Mouse (Mus musculus) thymus, postnatal 4 days (tissue): ENCODE results near the gene Hist1h4f.
"Not testable (repeated sequence)": the region's sequence is repeated elsewhere in the genome, so short reads cannot be mapped to it uniquely, and the experiment has no call there.

Experiments
- DNase-seq: peaks from one replicate; pipeline ENCODE4 v3.0.0; 2021

Gene Hist1h4f

DNA sequence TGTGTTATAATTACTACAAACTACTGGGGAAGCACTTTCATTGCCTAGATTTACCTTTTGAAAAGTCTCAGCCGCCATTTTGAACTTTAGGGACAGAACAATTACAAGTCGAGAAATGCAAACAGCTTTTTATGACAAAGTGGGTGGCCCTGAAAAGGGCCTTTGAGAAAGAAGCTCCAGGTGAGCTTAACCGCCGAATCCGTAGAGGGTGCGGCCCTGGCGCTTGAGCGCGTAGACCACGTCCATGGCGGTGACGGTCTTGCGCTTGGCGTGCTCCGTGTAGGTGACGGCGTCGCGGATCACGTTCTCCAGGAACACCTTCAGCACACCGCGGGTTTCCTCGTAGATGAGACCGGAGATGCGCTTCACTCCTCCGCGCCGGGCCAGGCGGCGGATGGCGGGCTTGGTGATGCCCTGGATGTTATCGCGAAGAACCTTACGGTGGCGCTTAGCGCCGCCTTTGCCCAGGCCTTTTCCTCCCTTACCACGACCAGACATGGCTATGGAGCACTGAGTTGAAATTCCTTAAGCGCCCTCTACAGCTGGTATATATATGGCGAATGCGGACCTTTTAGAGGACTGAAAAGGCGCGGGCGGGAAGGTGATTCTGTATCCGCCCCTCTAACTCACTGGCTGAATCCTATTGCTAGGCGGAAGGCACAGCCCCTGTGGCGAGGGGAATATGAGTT, at the start of gene Hist1h4f:
Gene Hist1h4f (minus strand): TSS at position 503 of the 689 bp plus-strand sequence.
- peak; percentile 87 for DNase-seq

- peak; percentile 91 for DNase-seq
Measured at GRCm38 (mm10) chr13:23597957-23598356, 46.5 kb upstream of the Hist1h4f start.

DNA sequence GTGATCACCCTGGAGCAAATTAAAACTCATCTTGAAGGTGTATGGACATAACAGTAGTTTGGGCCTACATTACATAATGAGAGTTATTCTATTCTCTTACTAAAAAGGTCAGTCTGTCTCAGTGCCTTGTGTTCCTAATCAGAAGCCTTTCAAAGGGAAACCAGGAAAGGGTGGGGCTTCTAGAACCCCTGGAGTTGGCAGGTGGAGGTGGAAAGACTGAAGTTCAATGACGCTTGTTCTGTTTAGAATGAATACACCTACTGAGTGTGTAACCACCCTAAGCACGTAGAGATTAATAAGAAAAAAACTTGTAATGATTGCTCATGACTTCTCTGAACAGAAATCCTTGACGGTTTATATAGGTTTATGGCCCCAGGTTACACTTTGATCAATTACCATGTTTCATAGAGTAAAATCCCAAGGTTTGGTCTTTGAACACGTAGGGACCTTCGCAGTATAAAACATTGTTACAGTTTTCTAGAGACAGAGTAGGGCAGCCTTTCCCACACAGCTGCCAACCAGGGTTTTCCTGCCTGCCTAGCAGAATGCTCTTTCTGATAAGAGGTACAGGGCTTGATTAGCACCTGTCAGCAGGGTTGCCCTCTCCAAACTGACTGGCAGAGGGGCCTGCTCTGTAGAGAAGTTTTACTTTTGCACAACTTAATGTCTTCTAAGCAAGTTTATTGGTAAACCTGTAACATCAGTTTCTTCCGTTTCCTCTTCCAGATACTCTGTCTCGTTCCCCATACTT, 44.3 kb upstream of the Hist1h4f start:
- no peak for DNase-seq

GRCm38 (mm10) chr13:23595185-23595584, 43.7 kb upstream of the Hist1h4f start:
- DNase-seq: no peak

GRCm38 (mm10) chr13:23593051-23593770, 41.8 kb upstream of the Hist1h4f start:
- no peak for DNase-seq

- DNase-seq: no peak
Measured at GRCm38 (mm10) chr13:23592614-23593013, 41.2 kb upstream of the Hist1h4f start.

DNA sequence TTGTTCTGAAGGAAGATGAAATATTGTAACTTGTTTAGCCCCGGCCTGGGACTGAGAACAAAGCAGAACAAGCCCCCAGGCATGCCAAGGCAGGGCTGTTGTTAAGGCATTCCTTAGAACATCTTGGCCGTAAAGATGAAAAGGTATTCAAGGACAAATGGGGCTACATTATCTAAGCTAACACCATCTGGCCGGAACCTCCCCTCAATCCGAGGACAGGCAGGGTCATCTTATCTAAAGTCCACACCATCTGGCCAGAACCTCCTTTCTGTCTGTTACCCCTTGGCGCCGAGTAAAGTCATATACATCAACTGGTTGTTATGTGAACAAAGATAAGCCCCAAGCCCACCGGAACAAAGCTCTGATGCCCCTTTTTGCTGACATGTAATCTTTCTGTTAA, 40.4 kb upstream of the Hist1h4f start:
- DNase-seq: not testable (repeated sequence)

- no peak for DNase-seq
Measured at GRCm38 (mm10) chr13:23591206-23591605, 39.8 kb upstream of the Hist1h4f start.

GRCm38 (mm10) chr13:23586940-23587225, 35.4 kb upstream of the Hist1h4f start:
- no peak for DNase-seq

DNA sequence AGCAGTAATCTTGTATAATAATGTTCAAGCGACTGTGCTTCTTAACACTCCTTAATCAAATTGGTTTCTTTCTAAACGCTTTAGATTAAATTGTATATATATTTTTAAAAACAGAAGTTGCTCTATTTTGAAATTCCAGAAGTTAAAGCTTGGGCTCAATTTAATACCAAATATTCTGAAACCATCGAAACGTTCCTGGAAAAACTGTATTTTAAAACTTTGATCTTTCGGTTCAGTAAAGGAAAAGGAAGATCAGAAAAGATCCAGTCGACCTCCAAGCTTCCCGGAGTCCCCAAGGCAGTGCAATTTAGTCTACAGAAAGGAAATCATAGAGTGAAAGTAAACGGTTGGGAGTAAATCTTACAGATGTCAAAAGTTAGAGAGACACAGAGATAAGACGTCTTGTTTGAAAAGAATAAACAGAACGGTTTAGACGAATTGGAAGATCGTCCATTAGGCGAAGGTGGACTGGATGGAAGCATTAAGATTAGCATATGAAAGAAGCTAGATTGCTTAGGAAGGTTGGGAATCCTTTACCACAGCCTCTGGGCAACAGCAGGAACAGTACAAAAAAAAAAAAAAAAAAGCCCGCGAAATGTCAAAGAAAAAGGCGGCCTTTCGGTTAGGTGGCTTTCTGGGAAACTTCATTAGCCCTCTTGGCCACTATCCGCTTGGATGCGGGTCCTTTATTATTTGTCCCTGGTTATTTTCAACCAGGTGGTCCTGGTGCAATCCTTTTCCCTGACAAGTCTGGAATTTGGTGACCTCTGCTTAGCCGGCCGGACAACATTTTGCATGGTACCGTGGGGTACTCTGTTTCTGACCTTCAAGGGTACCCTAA, 34.9 kb upstream of the Hist1h4f start:
- DNase-seq: peak; percentile 33

GRCm38 (mm10) chr13:23585442-23586098, 34.1 kb upstream of the Hist1h4f start:
- DNase-seq: peak; percentile 77

DNA sequence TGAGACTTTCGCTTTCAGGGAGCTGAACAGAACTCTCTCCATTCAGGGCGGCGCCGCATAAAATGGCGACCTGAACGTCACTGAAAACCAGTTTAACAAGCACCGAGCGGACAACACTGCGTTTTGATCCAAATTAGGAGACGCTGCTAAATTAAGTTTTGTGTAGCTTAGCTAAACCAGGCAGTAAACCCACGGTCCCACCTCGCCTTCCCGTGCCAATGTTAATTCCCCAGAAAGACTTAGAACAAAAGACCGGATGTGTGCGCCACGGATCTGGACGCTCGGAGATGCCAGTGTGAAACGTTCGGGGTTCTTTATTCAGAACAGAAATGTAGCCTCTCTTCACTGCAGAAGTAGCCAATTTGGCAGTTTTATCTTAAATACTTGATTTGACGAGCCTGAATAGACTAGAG, 33.6 kb upstream of the Hist1h4f start:
- peak; percentile 81 for DNase-seq

DNA sequence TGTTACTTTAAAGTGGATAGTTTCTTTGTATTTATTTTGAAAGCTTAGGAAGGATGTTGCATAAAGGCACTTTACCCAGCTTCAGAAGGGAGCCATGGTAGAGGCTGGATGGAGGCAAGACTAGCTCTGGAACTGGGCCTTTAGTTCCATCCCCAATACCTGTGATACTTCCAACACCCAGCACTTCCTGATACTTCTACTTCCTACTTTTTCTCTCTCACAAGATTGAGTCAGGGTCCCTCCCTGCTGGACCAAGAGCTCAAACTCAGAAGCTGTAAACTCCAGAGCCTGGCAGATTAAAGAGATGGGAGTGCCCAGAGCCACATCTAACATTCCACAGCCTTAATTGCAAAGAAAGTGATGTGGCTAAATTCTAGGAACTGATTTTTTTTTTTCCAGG, 32.9 kb upstream of the Hist1h4f start:
- DNase-seq: peak; percentile 30

- peak; percentile 24 for DNase-seq
Measured at GRCm38 (mm10) chr13:23583387-23584068, 32.1 kb upstream of the Hist1h4f start.

DNA sequence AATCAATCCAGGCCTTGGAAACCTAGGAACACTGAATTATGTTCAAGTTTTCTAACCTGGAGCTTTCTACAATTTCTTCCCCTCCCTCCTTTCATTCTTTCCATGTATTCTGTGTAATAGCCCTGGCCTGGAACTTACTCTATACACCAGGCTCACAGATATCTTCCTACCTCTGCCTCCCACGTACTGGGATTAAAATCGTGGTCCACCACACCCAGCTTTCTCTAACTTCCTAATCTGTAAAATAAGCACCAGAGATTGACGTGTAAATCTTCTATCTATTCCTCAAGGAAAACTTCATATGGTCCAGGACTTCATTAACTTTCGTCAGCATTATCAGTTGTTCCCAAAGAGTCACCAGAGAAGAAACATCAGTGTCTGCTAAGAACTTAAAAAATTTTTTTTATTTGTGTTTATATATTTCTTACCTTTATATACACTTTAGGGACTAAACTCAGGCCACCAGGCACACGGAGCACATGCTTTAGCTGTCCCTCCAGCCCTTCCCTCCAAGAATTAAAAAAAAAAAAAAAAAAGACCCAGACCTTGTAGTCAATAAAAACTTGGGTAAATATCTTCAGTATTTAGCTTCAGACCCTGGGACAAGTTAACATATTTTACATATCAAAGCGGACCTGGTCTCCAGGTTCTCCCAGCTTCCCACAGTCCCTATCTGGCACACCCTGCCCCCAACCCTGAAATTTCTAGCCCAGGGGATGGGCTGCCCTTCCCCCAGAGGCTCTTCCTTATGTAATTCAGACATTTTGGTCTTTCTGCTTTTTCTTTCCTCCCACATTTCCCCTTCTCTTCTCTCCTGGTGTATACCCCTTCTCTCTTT, 31.0 kb upstream of the Hist1h4f start:
- DNase-seq: peak; percentile 26

GRCm38 (mm10) chr13:23581408-23582218, 30.2 kb upstream of the Hist1h4f start, which contains the start of gene Hist1h4d:
Hist1h4d (plus strand) TSS chr13:23581598.
- peak; percentile 91 for DNase-seq

DNA sequence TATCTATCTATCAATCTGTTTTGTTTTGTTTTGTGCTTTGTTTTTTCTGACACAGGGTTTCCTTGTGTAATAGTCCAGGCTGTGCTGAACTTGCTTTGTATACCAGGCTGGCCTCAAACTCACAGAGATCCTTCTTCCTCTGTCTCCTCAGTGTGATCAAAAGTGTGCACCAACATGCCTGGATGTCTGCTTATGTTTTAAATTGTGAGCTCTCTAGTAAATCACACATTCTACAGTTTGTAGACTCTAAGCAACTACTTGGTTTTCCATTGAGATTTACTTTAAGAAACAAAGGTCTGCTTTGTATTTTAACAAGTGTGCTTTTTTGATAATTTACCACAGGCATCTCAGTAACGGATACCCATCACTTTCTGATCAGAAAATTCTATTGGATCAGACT, 26.4 kb upstream of the Hist1h4f start:
- DNase-seq: no peak

DNA sequence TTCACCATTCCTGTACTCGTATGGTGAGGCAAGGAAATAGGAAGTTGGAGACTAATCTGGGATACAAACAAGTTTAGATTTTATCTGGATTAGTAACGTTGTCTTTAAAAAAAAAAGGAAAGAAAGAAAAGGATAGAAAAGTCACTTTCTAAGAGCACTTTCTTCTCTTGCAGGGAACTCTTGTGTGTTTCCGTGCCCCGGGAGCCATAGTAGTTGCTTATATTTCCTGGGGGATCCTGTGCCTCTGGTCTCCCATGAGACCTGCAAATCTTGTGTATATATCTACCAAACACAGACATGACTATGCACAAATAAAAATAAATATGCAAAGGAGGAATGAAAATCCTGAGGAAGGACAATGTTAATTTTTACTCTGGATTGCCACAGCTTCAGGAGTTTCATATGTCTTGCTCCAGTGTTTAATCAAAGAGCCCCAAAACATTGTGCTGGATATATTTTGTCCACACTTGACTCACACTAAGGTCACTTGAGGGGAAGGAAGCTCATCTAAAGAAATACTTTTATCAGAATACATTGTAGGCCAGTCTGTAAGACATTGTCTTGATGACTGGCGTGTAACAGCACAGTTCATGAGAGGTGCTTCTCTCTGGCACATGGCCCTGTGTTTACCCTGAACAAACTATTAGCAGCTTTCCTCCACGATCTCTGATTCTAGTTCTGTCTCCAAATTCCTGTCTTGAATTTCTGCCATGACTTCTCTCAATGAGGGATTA, 25.6 kb upstream of the Hist1h4f start:
- DNase-seq: no peak

GRCm38 (mm10) chr13:23576351-23576881, 25.0 kb upstream of the Hist1h4f start:
- no peak for DNase-seq
